Mouse (Mus musculus) heart, postnatal 0 days (tissue): ENCODE results near the gene Fam168a. TPM values are rescaled to one million over a fixed set of nuclear protein-coding genes. Genes with fewer than 3 reads are reported as not detected.

ENCODE experiments used
- ATAC-seq: fragments of 200-750 bp; cut with Nextera tagmentation; 2 replicates; pipeline ENCODE4 v1.8.0; 2017; ENCODE audit warnings: low read depth, moderate number of reproducible peaks, moderate library complexity; ENCODE audit not compliant: insufficient read depth
- DNase-seq: peaks from one replicate; pipeline ENCODE4 v3.0.0-alpha.2; 2016; ENCODE audit warnings: low spot score
- H3K27ac ChIP-seq: fragments of 300-500 bp; sonication (generic); 2 replicates; pipeline ENCODE4 v1.5.1; 2014; ENCODE audit warnings: low read depth, mild to moderate bottlenecking
- H3K27me3 ChIP-seq: fragments of 300-500 bp; sonication (generic); 2 replicates; pipeline ENCODE4 v1.6.1; 2014; ENCODE audit warnings: low read length, mixed read lengths; ENCODE audit not compliant: control insufficient read depth, insufficient read depth
- H3K36me3 ChIP-seq: fragments of 300-500 bp; sonication (generic); replicated peaks from 2 replicates; pipeline ENCODE4 v1.6.1; 2014; ENCODE audit warnings: low read length, mixed read lengths; ENCODE audit not compliant: control insufficient read depth, insufficient read depth
- H3K4me1 ChIP-seq: fragments of 300-500 bp; sonication (generic); 2 replicates; pipeline ENCODE4 v1.6.1; 2014; ENCODE audit warnings: antibody characterized with exemption; ENCODE audit not compliant: control insufficient read depth, insufficient read depth
- H3K4me2 ChIP-seq: fragments of 300-500 bp; sonication (generic); 2 replicates; pipeline ENCODE4 v1.6.1; 2014; ENCODE audit warnings: low read depth, mild to moderate bottlenecking, low read length, moderate library complexity
- H3K4me3 ChIP-seq: fragments of 300-500 bp; sonication (generic); 2 replicates; pipeline ENCODE4 v1.5.1; 2014; ENCODE audit warnings: low read depth, low read length
- H3K9ac ChIP-seq: fragments of 300-500 bp; sonication (generic); replicated peaks from 2 replicates; pipeline ENCODE4 v1.6.1; 2014; ENCODE audit warnings: low read depth, low read length, mixed read lengths
- H3K9me3 ChIP-seq: fragments of 300-500 bp; sonication (generic); replicated peaks from 2 replicates; pipeline ENCODE4 v1.6.1; 2016; ENCODE audit warnings: low read length; ENCODE audit not compliant: control insufficient read depth
- CTCF ChIP-seq: IDR thresholded peaks from 2 replicates; pipeline ENCODE4 v1.5.1; 2016; ENCODE audit warnings: antibody characterized with exemption, control low read depth, low read depth
- EP300 ChIP-seq: IDR thresholded peaks from 2 replicates; pipeline ENCODE4 v1.6.1; 2016; ENCODE audit warnings: antibody characterized with exemption, low read depth
- WGBS: fragments of 180-500 bp; shearing (Covaris S2); extraction: QIAGEN DNeasy Blood & Tissue Kit; methylation state at CpG from one replicate; pipeline ENCODE4 v1.1.7; 2014; 5-methylcytosine and 5-hydroxymethylcytosine counted together
- polyA plus RNA-seq: library from polyadenylated mRNA; unstranded; fragments of >200 nt; fragmentation: Nextera tagmentation; extraction: Ambion mirVana; gene quantifications from 2 replicates; pipeline ENCODE4 v1.2.1, GENCODE M21; 2015
- total RNA-seq: library from RNA; depleted of rRNA; stranded (reverse); fragments of >200 nt; gene quantifications from 2 replicates; pipeline ENCODE4 v1.2.3, GENCODE M21; 2014; ENCODE audit warnings: low replicate concordance

The Fam168a gene
- total and polyA plus RNA-seq, 2 experiments from 2014 or later, result 20.0 to 29.0 TPM

GRCm38 (mm10) chr7:100685061-100686030 lies 21.1 kb upstream of the Fam168a start:
- TF ChIP-seq EP300, result no peak
- TF ChIP-seq CTCF, result peak; percentile 85
- DNase-seq, result peak; percentile 74

GRCm38 (mm10) chr7:100688471-100688870 lies 18.0 kb upstream of the Fam168a start:
- no peak for ATAC-seq
- WGBS, result 68% methylated on average over 7 of the region's 7 CpGs

More at GRCm38 (mm10) chr7:100685061-100686030, 21.1 kb upstream of the Fam168a start:
- Histone ChIP-seq H3K4me3 (no peak overlapping the region), H3K4me1 (no peaks in the 10 kb centered on the region), H3K27ac (no peak overlapping the region), H3K9ac (no peak overlapping the region), H3K27me3 (no peaks in the 10 kb centered on the region), H3K9me3 (no peaks in the 10 kb centered on the region), H3K4me2 (no peak overlapping the region), H3K36me3 (no peaks in the 10 kb centered on the region)
- ATAC-seq, result peak; percentile 73; the same call in 1 of the 2 replicates
- WGBS, result 41% methylated on average over 13 of the region's 13 CpGs

GRCm38 (mm10) chr7:100693199-100693598 lies 13.2 kb upstream of the Fam168a start:
- TF ChIP-seq EP300, result no peak
- TF ChIP-seq CTCF, result no peak
- Histone ChIP-seq H3K27me3 (no peaks in the 10 kb centered on the region), H3K9me3 (no peaks in the 10 kb centered on the region), H3K4me2 (no peak overlapping the region), H3K9ac (no peak overlapping the region), H3K4me3 (no peak overlapping the region), H3K4me1 (no peaks in the 10 kb centered on the region), H3K27ac (no peak overlapping the region), H3K36me3 (no peaks in the 10 kb centered on the region)
- 59% methylated on average over 8 of the region's 8 CpGs for WGBS
- DNase-seq (no peak), ATAC-seq (no peak)

More at GRCm38 (mm10) chr7:100688471-100688870, 18.0 kb upstream of the Fam168a start:
- Histone ChIP-seq H3K9me3 (no peaks in the 10 kb centered on the region), H3K4me1 (no peaks in the 10 kb centered on the region), H3K4me3 (no peak overlapping the region), H3K27ac (no peak overlapping the region), H3K27me3 (no peaks in the 10 kb centered on the region), H3K9ac (no peak overlapping the region), H3K4me2 (no peak overlapping the region), H3K36me3 (no peaks in the 10 kb centered on the region)
- DNase-seq, result no peak
- TF ChIP-seq EP300 (no peak), CTCF (no peak)

- no peak overlapping the region for H3K27ac ChIP-seq
- WGBS, result 55% methylated on average over 8 of the region's 8 CpGs
- H3K9ac ChIP-seq, result no peak overlapping the region
- no peak overlapping the region for H3K4me2 ChIP-seq
- no peaks in the 10 kb centered on the region for H3K9me3 ChIP-seq
- TF ChIP-seq EP300 (no peak), CTCF (no peak)
- DNase-seq (no peak), ATAC-seq (no peak)
- H3K36me3 ChIP-seq, result no peaks in the 10 kb centered on the region
- H3K4me1 ChIP-seq, result no peaks in the 10 kb centered on the region
- no peak overlapping the region for H3K4me3 ChIP-seq
- H3K27me3 ChIP-seq, result no peaks in the 10 kb centered on the region
Observed at GRCm38 (mm10) chr7:100699771-100700770, 6.4 kb upstream of the Fam168a start.

- Histone ChIP-seq H3K9ac (peak overlapping the region; percentile 97), H3K36me3 (no peaks in the 10 kb centered on the region), H3K4me3 (peak overlapping the region; percentile 99), H3K27me3 (no peaks in the 10 kb centered on the region), H3K9me3 (no peaks in the 10 kb centered on the region), H3K4me1 (peaks cover 12% of the 10 kb centered on the region), H3K4me2 (peak overlapping the region; percentile 84), H3K27ac (peak overlapping the region; percentile 95)
- DNase-seq, result peak; percentile 19
- no peak for TF ChIP-seq EP300
- no peak for TF ChIP-seq CTCF
- ATAC-seq, result no peak; the same call in none of the 2 replicates
- 1% methylated on average over 21 of the region's 23 CpGs for WGBS
Observed at GRCm38 (mm10) chr7:100706883-100707480, 547 bp downstream of the Fam168a start.
